Mouse (Mus musculus): ENCODE measurements around the gene Smco4.

The Smco4 gene

DNA sequence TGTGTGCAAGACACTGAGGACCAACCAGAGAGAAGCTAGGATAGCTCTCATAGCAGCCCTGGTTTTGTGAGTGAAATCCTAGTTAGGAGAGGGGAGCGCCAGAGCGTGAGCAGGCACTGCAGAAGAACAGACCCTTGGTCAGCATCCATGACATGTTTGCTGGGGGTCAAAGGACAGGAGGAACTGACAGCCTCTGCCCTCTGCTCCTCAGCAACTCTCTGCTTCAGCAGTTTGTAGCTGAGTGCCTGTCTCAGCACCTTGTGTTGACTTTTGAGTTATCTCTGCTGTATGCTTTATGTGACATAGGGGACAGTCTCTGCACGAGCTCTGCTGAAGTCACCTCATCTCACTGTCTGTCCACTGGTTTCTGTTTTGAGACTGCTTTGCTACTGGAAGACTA lies 13.6 kb downstream of the Smco4 start:
- DNase-seq (ENCODE audit: extremely low spot score, low read depth, low spot score): no peak

DNA sequence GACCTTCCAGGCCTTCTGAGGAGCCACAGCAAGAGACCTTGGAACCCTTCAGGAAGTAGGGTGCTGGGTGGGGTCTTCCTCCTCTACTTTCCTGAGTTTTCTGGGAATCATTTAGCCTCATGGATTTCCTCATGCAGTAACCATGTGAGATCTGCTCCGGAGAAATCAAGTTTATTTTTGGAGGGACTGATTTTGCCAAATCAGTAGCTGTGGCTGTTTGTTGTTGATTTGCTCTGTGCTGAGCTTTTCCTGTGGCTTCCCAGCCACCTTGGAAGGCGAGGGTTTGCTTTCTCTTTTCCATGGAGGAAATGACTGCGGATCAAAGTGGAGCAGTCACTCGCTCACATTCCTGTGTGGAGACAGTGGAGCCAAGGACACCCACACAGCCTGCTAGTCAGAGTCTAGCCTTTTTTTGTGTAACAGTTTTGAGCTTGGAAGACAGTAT lies 14.2 kb downstream of the Smco4 start:
- no peak for DNase-seq (ENCODE audit: extremely low spot score, low read depth, low spot score)

DNA sequence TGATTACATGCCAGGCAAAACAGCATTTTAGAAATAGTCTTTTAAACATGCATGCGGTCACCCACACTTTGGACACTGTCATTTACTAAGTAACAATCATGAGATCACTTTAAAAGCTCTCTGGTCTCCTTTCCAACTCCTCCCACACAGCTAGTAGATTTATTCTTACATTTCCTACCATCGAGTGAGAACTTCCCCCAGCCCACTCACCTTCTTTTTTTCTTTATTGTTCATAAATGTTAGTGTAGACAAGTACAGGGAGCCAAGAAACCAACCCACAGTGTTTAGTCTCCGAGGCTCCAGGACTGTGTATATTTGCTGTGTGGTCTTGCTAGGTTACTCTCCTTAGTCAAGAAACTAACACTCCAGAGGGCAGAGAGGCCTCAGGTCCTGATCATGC lies 16.1 kb downstream of the Smco4 start:
- DNase-seq (ENCODE audit: extremely low spot score, low read depth, low spot score): no peak

DNA sequence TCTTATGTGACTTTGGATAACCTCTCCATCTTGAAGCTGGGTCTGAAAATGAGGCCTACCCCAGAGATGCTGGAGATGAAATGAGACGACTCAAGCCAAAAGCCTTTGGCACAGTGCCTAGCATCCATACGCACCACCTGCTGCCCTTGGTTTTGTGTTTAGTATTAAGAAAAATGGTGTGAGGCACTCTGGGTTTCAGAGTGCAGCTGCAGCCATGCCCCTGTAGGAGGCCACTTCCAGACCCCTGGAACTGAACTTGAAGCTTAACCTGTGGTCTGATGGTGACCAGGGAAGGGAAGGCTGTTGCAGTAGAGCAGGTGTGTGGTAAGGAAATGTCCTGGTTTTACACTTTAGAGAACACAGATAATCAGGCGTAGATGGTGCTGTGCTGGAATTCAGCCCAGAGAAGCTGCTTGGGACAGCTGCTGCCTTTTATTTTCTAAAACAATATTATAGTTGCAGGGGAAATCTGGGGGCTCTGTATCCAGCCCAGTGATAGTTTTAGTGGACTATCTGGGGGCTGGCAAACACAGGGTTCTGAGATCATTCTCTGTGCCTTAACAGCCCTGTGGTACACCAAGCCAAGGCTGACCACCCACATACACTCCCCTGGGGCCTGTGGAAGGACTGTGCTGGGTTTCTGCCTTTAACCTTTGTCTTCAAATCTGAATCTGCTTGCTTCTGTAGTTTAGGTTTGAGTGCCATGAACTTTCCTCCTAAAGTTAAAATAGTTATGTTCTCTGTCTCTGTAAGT lies 17.5 kb downstream of the Smco4 start:
- no peak for DNase-seq (ENCODE audit: extremely low spot score, low read depth, low spot score)

DNA sequence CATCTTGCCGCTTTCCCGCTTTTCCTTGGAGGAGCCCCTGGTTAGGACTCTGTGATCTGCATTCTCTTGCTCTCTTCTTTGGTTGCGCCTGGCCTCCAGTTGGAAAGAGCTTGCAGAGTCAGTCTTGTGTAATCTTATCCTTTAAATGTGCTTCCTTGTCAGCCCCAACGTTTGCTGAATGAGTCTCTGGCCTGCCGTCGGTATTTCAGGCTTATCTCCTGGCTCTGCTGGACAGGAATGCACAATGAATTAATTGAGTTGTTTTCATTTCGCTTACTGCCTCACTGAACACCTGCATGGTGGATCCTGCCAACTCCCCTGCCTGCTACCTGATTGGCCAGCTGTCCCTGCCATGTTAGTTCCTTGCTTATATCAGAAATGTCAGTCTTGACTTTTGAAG lies 19.7 kb downstream of the Smco4 start:
- DNase-seq (ENCODE audit: extremely low spot score, low read depth, low spot score): no peak

DNA sequence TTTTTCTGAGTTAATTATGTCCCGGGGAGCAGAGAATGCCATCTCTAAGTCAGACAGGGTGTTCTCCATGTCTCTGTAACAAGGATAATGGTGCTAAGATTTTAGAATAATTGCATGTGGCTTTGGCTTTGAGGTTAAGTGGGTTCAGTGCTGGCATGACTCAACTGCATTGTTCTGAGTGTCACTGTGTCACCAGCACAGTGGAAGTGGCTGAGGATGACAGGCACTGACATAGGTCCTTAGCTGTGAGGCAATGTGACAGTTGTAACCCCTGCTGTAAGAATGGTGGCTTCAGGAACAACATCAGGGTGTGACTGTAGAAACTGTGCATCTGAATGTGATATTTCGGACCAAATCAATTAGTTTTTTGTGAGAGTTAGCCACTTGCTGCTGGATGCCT lies 22.8 kb downstream of the Smco4 start:
- DNase-seq (ENCODE audit: extremely low spot score, low read depth, low spot score): no peak

DNA sequence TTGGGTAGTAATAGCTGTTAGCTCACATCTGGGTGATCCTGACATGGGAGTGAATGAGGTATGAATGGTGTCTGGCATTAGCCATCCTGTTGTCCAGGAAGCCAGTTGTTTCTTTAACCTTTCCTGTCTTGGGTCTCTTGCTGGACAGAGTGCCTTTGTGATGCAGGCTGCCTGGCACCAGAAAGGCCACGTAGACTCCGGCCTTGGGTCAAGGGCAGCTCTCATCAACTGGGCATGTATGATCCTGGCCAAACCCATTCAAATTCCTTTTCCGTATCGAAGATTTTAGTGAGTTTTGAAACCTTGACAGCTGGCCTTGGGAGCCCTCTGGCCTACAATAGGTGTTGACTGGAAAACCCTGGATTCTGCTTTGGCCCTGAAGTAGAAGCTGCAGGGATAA lies 24.7 kb downstream of the Smco4 start:
- DNase-seq (ENCODE audit: extremely low spot score, low read depth, low spot score): no peak

DNA sequence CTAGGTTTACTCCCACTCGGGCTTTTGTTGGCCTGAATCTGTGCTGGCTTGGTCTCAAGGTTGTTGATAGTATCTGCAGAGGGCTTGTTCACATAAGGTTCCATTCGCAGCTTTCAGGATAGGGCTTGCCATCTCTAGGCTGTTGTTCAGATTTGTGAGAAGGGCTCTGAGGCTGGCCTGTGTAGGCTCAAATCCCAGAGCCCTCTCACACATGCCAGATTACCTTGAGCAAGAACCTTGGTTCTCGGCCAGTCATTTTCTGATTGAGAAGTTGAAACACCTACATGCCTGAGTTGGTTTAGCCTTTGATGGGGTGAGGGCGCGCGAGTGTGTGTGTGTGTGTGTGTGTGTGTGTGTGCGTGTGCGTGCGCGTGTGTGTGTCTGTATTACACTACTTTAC lies 29.1 kb downstream of the Smco4 start:
- no peak for DNase-seq (ENCODE audit: extremely low spot score, low read depth, low spot score)

DNA sequence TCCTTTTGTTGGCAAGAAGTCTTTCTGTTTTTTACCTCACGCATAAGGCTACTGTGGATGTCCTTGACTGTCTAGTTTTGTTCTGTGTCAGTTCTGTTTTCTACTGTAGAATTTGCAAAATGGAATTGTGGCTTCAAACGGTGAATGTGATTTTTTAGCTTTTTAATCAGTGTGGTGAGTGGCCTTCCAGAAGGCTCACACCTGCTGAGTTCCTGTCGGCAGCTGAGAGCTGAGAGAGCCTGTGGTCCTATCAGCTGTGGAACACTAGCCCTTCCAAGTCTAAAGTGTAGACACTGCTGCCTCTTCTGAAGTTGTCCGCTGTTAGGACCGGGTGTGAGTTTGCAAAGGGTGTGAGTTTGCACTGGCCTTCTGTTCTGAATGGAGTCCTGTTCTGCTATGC lies 29.7 kb downstream of the Smco4 start:
- DNase-seq (ENCODE audit: extremely low spot score, low read depth, low spot score): no peak

DNA sequence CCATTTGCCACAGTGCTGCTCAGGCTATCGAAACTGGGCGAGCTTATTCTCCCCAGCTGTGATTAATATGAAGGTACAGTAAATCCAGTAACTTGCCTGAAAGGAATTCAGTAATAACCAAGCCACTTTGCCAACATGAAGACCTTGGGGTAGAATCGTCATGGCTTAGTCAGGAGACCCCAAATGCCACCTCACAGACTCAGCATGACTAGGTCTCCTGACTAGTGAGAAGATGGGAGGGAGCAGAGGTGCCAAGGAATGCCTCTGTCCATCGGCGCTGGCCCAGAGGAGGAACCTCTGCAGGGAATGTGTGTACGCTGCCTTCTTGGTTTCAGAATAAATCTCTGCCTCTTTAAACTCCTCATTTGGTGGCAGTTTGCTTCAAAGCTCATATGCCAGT lies 30.4 kb downstream of the Smco4 start:
- no peak for DNase-seq (ENCODE audit: extremely low spot score, low read depth, low spot score)

DNA sequence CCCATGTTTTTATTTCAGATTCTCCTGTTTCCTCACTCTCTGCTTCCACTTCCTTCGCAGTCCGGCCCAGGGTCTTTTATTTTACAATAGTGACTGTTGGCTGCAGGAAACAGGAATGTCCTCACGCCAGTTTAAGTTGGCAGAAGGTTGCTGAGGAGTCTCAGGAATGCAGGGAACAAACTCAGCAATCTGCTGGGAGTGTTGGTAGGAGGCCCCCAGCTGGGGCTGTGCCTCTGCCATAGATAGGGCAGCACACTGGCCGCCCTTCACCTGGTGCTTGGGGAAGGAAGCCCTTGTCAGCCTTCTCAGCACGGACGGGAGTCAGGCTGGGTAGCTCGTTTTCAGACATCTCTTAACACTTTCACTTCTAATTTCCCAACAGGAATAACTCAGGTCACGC lies 32.0 kb downstream of the Smco4 start:
- DNase-seq (ENCODE audit: extremely low spot score, low read depth, low spot score): no peak

DNA sequence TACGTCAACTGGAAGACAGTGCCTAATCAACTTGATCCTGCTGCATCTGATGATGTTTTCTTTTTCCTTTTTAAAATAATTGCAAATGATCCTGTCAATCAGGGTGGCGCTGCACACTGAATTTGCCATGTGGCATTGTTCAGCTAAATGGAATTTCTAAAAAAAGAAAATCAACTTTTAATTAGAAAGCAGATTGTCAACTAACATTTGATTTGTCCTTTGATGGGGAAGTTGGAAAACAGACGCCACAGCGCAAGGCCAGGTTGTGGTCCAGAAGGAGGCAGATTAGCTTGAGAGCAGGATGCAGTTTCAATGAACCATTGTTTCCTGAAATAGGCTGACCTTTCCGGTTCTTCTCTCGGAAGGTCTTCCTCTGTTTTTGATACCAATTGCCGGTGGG lies 33.3 kb downstream of the Smco4 start:
- no peak for DNase-seq (ENCODE audit: extremely low spot score, low read depth, low spot score)

DNA sequence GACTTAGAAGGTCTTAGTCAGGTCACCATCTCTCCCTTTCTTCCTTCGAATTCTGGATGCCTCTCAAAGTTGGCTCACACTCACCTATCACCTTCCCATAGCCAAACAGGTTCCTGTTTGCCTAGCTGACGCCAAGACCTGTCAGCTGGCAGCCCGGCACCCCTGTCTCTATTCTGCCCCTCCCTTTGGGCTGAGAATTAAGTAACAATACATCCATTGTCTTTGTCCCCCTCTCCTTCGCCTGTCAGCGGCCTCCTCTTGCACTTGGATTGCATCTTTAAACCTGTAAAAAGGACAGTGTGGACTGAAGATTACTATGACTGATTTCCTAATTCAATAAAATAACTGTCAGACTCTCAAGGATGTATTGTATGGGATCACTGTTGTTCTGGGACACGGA lies 34.6 kb downstream of the Smco4 start:
- no peak for DNase-seq (ENCODE audit: extremely low spot score, low read depth, low spot score)

DNA sequence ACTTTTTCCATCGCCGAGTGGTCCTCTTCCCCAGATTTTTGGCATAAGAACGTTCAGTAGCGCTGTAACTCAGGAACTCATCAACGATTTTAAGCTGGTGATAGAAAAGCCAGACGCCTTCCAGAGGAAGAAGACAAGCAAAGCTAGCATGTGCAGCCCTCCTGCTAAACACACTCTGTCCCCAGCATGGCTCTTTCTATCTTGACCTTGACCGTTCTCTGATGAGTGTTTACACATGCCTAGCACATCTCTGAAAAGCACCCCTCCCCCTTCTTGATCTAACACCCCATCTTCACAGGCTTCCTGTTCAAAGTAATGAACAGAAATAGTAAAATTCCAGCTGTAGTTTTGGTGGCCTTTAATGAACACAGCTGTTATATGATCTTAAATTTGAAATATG lies 35.1 kb downstream of the Smco4 start:
- no peak for DNase-seq (ENCODE audit: extremely low spot score, low read depth, low spot score)

DNA sequence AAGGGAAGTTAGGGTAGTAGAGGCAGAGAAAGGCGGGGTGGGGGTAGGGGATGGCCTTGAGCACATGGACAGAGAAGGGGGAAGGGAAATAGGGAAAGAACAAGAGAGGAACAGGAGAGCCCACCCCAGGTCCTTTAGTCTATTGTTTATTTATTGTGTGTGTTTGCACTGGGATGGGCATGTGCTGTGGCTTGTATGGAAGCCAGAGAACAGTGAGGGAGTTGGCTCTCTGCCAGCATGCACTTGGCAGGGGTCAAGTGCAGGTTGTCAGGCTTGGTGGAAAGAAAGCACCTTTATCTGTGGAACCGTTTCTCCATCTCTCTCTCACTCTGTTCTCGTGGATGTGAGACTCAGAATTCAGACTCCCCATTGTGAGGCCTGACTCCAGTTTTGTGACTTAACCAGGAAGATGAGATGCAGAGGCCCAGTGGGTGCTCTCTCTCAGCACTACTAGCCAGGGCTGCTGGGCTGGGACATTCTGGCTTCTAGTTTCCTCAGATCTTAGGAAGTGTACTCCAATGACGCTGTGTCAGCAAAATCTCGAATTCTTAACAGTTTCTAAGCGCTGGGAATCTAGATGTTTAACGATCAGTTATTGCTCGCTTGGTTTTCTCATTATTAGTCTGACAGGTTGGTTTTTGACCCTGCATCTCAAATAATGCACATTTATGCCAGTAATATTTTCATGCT lies 36.2 kb downstream of the Smco4 start:
- DNase-seq (ENCODE audit: extremely low spot score, low read depth, low spot score): no peak

DNA sequence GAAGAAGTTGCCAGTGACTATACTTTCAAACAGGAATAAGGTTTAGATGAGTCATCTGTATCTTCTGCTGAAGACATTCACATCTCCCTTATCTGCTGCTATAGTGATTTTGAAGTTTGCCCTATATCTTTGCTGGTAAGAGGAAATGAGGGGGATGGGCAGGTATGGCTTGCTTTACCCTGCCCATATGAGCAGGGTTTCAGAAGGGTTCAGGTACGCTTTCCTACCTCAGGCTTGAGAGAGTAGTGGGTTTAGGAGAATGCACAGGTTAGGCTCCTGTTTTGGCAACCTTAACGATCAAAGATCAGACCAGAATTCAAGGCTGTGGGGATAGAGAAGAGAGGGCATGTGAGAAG lies 36.7 kb downstream of the Smco4 start:
- no peak for DNase-seq (ENCODE audit: extremely low spot score, low read depth, low spot score)

DNA sequence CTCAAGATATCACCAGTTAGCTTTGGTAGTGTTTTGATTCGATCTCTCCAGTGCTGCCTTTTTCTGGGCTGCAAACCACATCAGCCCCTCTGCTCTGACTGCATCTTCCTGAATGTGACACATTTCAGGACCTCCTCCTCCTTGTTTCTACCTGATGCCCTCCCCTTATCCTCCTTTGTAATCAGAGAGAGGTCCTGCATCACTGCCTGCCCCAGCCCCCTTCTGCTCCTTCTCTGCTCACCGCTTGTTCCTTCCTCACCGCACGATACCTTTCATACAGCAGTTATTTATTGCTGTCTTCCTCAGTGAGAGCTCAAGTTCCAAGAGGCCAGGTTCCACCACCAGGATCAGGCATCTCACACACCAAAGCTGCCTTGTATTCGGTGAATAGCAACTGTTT lies 38.0 kb downstream of the Smco4 start:
- DNase-seq (ENCODE audit: extremely low spot score, low read depth, low spot score): no peak

DNA sequence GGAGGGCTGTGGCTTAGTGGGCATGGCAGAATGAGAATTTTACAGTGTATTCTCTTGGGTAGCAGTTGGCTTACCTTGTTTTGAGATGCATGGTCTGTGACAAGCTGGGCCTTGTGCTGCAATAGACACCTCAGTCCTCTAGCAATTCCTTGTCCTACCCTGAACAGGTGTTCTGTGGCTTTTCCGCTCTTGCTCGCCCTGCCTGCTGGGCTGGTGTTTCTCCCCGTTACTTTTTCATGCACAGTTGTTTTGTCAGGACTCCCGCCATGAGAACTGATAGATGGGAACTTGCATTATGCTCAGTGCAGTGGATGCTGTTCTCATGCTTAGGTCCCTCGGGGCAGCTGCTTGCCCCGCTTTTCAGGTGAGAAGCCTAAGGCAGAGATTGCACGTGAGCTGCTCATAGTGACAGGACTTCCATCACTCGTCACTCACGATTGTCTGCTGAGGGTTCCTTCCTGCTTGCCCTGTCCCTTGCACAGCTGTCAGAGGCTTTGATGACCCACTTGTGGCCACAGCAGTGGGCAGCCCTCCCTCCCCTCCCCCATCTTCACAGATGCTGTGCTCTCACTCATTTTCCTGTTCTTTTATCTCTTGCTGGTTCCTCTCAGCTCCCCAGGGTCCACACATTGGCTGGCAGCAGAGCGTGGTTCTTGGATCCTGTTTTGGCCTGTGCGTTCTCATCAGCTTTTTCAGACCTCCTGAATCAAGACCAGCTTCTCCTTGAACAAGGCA lies 40.3 kb downstream of the Smco4 start:
- DNase-seq (ENCODE audit: extremely low spot score, low read depth, low spot score): no peak

DNA sequence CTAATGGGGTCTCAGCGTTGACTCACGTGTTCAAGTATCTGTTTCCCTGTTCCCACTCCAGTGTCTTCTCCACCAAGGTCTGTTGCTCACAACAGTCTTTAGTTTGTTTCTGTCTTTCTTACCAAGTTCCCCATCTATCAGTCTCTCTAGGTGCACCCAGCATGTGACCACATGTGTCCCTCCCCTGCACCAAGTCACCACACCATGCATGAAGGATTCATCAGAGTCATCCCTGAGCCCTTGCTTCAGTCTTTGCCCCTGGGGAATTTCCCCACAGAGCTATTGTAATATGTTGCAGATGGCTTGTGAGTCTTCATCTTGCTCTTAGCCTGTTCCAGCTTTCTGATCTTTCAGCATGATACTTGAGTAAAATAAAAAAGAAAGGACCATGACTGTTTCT lies 40.9 kb downstream of the Smco4 start:
- DNase-seq (ENCODE audit: extremely low spot score, low read depth, low spot score): no peak

DNA sequence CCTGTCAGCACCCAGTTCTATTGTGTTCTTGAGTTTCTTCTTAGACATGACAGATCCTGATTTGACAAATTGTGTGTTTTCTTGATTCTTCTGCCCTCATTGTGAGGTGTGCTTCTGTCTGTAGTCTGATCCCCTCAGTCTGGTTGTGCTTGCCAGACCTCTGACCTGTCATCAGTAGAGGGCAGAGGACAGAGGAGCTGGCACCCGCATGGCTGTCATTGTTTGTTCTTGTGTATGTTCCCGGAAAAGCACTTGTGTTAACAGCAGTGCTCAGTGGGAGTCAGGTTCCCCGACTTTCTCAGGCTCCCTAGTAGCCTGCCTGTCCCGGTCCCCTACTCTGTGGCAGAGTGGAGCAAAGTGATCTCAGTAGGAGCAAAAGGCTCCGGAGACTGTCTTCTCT lies 42.2 kb downstream of the Smco4 start:
- DNase-seq (ENCODE audit: extremely low spot score, low read depth, low spot score): no peak

DNA sequence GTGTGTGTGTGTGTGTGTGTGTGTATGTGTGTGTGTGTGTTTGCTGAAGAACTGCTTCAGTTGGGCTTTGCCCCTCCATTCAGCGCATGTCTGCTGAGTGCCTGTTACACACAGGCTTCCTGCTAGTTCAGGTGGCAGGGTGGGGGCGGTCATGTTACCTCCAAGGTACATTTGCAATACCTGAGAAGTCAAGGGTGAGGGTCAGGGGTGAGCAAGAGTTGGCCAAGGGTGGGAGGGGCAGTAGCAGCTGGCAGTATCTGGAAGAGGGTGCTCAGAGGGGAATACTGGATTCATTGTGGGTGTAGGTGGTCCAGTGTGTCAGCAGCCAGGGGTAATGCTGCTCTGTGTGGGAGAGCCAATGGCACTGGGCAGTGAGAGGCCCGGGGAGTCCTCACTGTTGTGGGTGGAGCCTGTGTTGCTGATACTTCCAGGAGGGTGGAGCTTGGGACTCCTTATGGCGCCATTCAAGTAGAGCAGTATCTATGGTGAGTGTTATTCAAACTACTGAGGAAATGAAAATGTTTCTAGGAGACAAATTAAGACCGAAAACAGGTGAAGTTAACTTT lies 43.7 kb downstream of the Smco4 start:
- no peak for DNase-seq (ENCODE audit: extremely low spot score, low read depth, low spot score)

DNA sequence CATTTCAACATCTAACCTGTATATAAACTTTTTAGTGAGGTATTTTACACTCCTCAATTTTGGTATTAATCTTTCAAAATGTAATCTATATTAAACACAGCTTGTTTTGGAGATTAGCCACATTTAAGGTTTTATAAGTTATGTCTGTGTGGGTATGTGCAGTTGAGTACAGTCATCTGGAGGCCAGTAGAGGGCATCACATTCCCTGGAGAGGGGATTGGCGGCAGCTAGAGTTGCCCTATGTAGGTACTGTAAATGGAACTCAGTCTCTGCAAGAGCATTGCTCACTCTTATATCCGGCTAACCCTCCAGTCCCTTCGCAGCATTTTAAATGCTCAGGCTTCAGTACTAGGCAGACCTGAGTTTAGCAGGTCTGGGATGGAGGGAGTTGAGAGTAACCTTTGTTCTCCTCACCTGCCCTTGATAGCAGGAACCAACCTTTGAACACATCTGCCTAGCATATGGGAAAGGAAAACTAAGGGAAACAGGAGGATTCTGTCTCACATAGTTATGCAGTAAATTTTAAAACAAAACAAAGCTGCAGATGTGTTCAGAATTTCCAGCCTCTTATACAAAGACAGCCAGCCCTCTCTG lies 44.3 kb downstream of the Smco4 start:
- no peak for DNase-seq (ENCODE audit: extremely low spot score, low read depth, low spot score)

Measured in hindlimb bud, embryonic 11.5 days (tissue).